Mouse (Mus musculus) embryonic facial prominence, embryonic 12.5 days (tissue): Measurements from ENCODE around the gene Hmgb2. TPM values are rescaled to one million over a fixed set of nuclear protein-coding genes. Genes with fewer than 3 reads are reported as not detected.

Experiments
- ATAC-seq: fragments of 200-750 bp; cut with Nextera tagmentation; 2 replicates; pipeline ENCODE4 v1.8.0; 2017; ENCODE audit not compliant: insufficient number of reproducible peaks, insufficient read depth, low FRiP score, low TSS enrichment
- H3K27ac ChIP-seq: fragments of 300-500 bp; sonication (generic); 2 replicates; pipeline ENCODE4 v1.5.1; 2016; ENCODE audit warnings: mild to moderate bottlenecking
- H3K27me3 ChIP-seq: fragments of 300-500 bp; sonication (generic); 2 replicates; pipeline ENCODE4 v1.6.1; 2016; ENCODE audit warnings: mild to moderate bottlenecking, moderate library complexity
- H3K36me3 ChIP-seq: fragments of 300-500 bp; sonication (generic); 2 replicates; pipeline ENCODE4 v1.6.1; 2016; ENCODE audit warnings: mild to moderate bottlenecking
- H3K4me1 ChIP-seq: fragments of 300-500 bp; sonication (generic); 2 replicates; pipeline ENCODE4 v1.6.1; 2016
- H3K4me2 ChIP-seq: fragments of 300-500 bp; sonication (generic); replicated peaks from 2 replicates; pipeline ENCODE4 v1.6.1; 2016; ENCODE audit warnings: mild to moderate bottlenecking, moderate library complexity
- H3K4me3 ChIP-seq: fragments of 300-500 bp; sonication (generic); 2 replicates; pipeline ENCODE4 v1.5.1; 2016; ENCODE audit warnings: mild to moderate bottlenecking
- H3K9ac ChIP-seq: fragments of 300-500 bp; sonication (generic); 2 replicates; pipeline ENCODE4 v1.6.1; 2016; ENCODE audit warnings: mild to moderate bottlenecking, moderate library complexity
- H3K9me3 ChIP-seq: fragments of 300-500 bp; sonication (generic); 2 replicates; pipeline ENCODE4 v1.6.1; 2016; ENCODE audit warnings: mild to moderate bottlenecking, moderate library complexity
- WGBS: fragments of 180-500 bp; shearing (Covaris S2); methylation state at CpG from one replicate; pipeline ENCODE4 v1.1.7; 2016; 5-methylcytosine and 5-hydroxymethylcytosine counted together
- polyA plus RNA-seq: library from polyadenylated mRNA; unstranded; fragments of >200 nt; fragmentation: Nextera tagmentation; extraction: Ambion mirVana; gene quantifications from 2 replicates; pipeline ENCODE4 v1.2.1, GENCODE M21; 2016

Hmgb2 gene
- polyA plus RNA-seq, 1 experiment from 2014 or later, result 455 TPM

DNA sequence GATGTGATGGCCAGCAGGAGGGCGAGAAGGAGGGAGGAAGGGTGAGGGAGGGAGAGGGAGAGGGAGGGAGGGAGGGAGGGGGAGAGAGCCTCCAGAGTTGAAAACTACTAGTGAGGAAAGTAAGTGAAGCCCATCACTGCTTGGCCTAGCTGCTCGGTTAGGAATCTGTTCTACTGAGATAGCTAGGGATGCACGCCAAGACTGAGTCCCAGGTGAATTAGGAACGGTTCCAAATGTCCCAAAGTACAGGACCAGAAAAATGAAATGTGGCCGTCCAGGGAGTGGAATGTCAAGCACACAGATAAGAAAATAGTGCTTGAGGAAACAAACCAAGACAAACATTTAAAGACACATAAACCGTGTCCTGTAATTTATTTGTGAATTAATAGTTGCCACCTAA, 53.3 kb downstream of the Hmgb2 start:
- Histone ChIP-seq H3K36me3 (no peaks in the 10 kb centered on the region), H3K9ac (no peak overlapping the region), H3K9me3 (no peaks in the 10 kb centered on the region), H3K4me1 (peaks cover 8% of the 10 kb centered on the region), H3K27me3 (no peaks in the 10 kb centered on the region), H3K4me3 (no peak overlapping the region), H3K4me2 (no peak overlapping the region), H3K27ac (no peak overlapping the region)
- WGBS, result 84% methylated on average over 6 of the region's 6 CpGs
- no peak for ATAC-seq

Other genes starting within 250 kb of the Hmgb2 start
- gene Hand2, start 190.9 kb upstream of the Hmgb2 start, polyA plus RNA-seq, result 5.8 and 6.3 TPM in 2 replicates
- gene Scrg1, start 56.0 kb upstream of the Hmgb2 start, polyA plus RNA-seq, result 2.9 and 3.2 TPM in 2 replicates
- gene Sap30, start 24.0 kb upstream of the Hmgb2 start, polyA plus RNA-seq, result 69.8 and 70.9 TPM in 2 replicates
- 13.8 and 17.8 TPM in 2 replicates for gene Galnt7, start 141.1 kb downstream of the Hmgb2 start, polyA plus RNA-seq